Mouse (Mus musculus) B cell, adult 2 months (primary cell): Measurements from ENCODE around the gene Atp6v1b1.

Experiments used
- DNase-seq, 2 experiments: peaks; one replicate each; pipeline ENCODE4 v3.0.0; 2022

Gene Atp6v1b1

DNA sequence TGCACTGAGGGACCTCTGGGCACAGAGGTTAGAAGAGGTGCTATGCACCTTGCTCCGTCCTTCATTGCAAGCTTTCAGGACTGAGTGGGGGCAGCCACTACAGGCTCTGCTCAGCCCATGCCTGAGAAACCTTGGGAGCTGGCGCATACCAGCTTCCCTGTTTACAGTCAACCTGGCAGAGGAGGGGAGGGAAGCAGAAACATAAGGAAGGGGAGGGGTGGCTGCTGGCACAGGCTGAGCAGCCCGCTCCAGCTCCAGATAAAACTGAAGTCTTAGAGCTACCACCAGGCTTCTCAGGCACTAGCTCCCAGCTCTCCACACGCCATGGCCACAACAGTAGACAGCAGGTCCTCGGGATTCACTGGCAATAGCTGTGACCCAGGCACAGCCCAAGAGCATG lies at the start of gene Atp6v1b1:
Atp6v1b1 (plus strand) TSS at position 230 of the 400 bp plus-strand sequence.
- no peak for DNase-seq

DNA sequence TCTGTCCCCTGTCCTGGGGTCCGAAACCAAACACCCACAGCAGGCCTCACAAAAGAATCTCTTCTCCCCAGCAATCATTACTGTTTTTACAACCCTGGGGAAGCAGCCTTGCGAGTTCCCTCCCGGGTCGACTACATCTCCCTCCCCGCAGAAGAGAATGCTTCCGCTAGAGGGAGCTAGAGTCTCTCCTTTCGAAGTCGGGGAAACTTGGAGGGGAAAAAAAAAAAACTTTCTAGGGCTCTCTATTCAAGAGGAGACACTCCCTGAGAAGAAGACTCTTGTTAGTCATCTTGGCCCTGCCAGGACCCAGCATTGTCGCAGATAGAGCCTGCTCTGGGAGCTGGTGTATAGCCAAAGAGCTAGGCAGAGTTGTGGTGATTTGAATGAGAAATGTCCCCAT lies 49.0 kb upstream of the Atp6v1b1 start:
- peak; percentile 60 to 61 for DNase-seq

DNA sequence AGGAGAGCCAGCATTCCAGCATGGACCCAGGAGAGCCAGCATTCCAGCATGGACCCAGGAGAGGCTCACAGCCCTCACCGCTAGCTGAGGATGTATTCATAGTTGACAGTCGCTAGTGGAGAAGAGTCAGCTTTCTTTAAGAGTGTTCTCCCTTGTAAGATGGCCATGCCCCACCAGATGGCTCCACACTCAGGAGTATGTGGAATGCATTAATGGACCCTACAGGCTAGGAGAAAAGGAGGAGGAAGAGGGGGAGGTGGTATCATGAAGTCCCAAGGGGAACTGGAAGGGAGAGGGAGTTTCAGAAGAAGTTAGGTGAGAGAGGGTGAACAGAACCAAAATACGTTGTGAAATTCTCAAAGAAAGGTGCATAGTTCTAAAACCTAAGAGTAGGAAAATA lies 47.1 kb upstream of the Atp6v1b1 start:
- DNase-seq: no peak

DNA sequence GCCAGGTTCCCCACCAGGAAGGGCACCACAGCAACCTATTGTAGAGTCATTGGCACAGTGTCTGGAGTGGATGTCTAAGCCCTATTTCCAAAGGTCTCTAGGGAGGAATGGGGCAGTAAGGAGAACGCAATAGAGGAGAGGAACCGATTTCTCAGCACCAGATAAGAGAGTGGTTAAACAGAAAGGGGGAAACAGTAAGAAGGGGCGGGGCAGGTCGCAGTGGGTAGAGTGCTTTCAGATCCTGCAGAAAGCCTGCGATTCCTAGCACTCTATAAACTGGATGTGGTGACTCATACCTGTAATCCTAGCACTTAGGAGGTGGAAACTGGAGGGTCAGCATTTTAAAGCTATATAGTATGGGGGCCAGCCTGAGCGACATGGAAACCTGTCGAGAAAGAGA lies 46.1 kb upstream of the Atp6v1b1 start:
- DNase-seq: no peak

- DNase-seq: no peak
Measured at GRCm38 (mm10) chr6:83697932-83698331, 44.9 kb upstream of the Atp6v1b1 start.

DNA sequence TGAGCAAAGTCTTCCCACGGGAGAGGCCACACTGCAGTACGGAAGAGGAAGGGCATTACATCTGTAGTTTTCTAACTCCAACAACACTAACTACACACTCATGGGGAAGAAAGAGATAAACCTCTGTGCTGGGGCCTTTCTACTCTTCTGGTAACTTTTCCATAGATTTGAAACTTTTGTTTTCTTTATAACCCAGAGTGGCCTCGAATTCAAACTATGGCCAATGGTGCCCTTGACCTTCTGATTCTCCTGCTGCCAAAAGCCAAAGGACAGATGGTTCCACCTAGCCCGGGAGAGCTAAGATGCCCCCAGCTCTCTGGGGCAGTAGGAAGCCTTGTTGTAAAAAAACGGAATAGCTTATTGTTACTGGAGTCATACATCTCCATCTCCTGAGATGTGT lies 42.8 kb upstream of the Atp6v1b1 start:
- DNase-seq: no peak

DNA sequence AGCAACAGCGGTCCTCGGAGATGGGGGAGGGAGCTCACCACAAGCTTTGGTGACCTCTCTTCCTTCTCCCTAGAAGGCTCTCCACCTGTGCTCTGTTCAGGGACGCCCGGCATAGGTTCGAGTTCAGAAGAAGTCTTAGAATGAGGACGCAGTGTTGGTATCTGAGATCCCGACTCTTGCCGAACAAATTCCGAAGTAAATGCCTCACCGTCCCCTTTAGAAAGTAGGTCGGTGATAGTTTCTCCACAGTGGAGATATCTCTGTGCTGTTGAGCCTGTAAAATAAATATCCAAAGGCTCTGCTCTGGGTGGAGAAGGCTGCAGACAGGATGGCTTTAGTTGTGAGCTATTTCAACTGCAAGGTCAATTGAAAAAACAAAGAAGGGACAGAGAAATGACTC lies 41.8 kb upstream of the Atp6v1b1 start:
- DNase-seq: no peak

DNA sequence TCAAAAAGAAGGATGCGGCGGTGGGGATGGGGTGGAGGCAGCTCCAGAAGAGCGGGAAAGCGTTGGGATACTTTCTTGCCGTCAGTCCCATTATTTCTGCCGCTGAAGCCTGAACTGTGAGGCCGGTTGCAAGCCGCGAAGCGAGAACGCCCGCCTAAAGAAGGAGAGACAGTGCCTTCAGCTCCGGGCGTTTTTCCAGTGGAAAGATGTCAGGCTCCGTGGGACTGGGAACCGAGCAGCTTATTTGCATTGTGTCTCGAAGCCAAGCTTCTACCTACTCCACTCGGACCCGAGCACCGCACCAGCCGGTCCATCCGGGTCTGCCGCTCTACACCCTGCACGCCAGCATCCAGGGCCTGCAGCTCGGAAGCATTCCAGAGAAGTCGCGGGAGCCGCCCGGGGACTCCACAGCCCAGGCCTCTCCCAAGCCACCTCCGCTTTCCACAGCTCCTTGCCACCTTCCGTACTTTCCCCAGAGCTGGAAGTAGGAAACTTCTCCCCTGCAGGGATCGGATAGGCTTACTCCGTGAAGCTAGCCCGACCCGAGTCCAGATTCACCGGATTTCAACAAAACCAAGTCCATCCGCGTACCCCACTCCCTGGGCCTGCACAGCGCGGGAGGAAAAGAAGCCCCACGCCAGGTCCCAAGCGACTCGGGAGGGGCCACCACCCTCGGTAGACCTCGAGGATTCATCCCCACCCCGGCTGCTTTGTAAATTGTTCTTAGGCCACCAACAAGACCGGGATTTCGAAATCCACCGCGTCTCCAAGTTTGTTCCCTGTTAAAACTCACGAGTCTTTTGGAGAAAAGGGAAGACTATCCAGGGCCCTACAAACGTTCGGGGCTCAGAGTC lies 40.4 kb upstream of the Atp6v1b1 start:
- no peak for DNase-seq

- DNase-seq: no peak
Measured at GRCm38 (mm10) chr6:83703000-83703721, 39.6 kb upstream of the Atp6v1b1 start.

DNA sequence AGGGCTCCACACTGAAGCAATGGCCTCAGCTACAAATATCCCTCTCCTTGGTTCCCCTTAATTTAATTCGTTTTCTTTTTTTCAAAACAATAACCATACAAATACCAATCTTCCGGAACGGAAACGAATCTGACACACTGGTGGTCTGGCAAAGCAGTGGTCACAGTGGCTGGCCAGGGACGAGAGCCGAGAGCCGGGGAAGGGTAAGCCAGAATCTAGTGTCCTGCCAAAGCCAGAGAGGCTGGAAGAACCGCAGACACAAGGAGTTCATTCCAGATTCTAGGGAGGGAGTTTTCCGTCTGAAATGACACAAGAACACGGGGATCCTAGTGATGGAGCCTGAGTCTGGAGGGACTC lies 39.1 kb upstream of the Atp6v1b1 start:
- DNase-seq: no peak

GRCm38 (mm10) chr6:83704294-83704693 lies 38.5 kb upstream of the Atp6v1b1 start:
- DNase-seq: peak in 1 of 2 experiments; percentile 4

DNA sequence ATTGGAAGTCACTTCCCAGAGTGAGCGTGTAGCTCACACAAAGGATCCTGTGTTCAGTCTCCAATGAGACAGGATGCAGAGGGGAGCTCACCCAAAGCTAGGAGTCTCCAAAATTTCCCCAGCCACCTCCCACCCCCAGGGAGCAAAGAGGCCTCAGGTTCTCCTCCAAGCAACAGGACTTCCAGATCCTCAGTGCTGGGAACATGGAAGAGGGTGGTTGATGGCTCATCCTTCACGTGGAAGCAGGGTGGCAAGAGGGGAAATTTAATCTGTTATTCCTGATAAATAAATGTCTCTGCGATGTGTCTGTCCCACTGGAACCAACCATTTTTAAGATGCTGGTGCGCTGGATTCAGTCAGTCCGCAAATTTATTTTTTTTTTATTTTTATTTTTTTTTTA lies 38.1 kb upstream of the Atp6v1b1 start:
- DNase-seq: no peak

DNA sequence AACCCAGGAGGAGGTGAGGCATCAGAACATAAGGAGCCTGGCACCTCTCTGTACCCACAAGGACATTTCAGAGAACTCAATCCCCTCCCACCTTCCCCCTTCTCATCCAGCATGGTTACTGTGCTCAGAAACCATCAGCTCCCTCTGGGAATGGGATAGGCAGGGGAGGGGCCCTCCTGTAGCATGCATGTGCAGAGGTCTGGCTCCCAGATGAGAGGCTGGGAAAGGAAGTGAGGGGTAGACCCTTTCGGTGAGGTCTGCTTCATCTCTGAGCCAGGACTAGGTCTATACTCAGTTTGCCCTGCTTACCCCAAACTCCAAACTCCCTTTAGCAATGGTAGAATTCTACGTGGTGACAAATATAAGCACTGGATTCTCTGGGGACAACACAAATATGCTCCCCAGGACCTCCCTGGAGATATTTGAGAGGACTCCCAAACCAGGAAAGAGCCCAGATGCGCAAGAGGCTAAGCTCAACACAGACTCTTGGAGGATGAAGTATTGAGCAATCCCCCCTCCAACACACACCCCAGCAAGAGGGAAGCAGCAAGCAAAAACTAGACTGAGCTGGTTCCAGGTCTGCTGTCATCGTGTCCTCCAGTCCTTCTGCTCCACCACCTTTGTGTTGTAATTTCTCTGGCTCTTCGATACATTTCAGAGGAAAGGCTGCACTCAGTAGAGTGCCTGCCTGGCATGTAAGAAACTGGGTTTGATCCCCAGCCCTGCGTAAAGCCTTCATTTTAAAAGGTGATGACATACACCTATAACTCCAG lies 34.9 kb upstream of the Atp6v1b1 start:
- DNase-seq: peak in 1 of 2 experiments; percentile 4

DNA sequence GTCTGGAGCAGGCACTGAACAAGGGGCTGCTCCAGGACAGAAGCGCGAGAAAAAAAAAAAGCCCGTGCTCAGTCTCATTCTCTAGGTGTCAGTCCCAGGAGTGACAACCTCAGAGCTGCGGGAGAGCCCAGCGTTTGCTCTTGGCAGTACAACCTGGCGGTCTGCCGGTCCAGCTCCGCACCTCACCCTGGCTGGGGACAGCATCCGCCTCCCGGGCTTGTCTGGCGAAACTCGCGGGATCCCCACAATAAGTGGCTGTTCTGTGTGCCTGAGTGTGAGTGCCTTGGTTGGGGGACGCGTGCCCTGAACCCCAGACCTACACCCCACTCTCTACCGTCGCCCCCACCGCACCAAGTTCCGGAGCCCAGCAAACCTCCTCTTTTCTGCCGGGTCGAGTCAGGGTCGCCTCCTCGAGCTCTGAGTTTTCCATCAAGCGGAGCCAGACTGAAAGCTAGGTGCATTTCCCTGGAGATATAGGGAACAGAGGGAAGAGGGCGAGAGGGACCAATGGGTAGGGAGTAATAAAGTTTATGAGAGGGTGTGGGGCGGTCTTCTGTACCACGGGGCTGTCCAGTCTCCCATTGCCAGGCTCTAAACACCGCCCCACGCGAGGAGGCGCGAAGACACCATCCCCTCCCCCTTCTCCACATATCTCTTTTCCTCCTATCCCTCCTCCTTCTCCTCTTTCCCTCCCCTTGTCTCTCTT lies 32.3 kb upstream of the Atp6v1b1 start:
- DNase-seq: peak in 1 of 2 experiments; percentile 17

- peak; percentile 48 to 49 for DNase-seq
Measured at GRCm38 (mm10) chr6:83711067-83711675, 31.6 kb upstream of the Atp6v1b1 start, which contains the start of gene Vax2. Vax2 (plus strand) TSS chr6:83711264.

- peak in 1 of 2 experiments; percentile 13 for DNase-seq
Measured at GRCm38 (mm10) chr6:83711725-83712475, 30.9 kb upstream of the Atp6v1b1 start.

DNA sequence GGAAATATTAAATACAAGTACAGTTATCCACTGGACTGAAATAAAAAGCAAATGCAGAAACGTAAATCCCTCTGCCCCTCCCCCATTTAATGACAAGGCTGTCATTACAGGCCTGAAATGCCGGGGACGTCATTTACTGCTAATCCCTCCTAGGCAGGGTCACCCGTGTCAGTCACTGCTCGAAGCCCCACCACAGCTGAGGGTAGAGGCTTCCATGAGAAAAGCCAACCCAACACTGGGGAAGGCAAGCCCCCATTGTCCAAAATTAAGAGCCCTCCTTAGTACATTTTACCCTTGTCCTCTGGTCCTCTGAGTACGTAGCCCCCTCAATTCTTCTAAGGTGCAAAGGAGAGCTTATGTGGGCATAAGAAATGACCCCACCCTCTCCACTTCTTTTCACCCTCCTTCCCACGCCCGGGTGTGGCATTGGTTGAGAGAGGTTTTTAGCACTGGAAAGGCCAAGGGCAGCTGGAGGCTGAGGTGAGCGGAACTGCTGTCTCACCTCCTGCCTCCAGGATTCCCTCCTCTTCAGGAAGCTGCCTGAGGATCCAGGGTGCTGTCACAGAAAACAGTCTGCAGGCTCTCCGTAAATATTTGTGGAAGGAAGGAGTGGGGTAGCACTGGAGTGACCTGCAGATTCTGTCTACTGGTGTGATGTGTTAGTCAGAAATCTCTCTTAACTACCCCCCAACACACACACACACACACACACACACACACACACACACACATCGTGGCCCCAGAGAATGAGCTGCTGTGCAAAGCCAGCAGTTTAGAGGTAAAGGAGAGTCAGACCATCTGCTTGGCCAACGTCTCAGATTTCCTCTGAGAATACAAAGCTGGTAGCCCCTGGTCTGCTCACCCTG lies 29.3 kb upstream of the Atp6v1b1 start:
- DNase-seq: peak in 1 of 2 experiments; percentile 2

DNA sequence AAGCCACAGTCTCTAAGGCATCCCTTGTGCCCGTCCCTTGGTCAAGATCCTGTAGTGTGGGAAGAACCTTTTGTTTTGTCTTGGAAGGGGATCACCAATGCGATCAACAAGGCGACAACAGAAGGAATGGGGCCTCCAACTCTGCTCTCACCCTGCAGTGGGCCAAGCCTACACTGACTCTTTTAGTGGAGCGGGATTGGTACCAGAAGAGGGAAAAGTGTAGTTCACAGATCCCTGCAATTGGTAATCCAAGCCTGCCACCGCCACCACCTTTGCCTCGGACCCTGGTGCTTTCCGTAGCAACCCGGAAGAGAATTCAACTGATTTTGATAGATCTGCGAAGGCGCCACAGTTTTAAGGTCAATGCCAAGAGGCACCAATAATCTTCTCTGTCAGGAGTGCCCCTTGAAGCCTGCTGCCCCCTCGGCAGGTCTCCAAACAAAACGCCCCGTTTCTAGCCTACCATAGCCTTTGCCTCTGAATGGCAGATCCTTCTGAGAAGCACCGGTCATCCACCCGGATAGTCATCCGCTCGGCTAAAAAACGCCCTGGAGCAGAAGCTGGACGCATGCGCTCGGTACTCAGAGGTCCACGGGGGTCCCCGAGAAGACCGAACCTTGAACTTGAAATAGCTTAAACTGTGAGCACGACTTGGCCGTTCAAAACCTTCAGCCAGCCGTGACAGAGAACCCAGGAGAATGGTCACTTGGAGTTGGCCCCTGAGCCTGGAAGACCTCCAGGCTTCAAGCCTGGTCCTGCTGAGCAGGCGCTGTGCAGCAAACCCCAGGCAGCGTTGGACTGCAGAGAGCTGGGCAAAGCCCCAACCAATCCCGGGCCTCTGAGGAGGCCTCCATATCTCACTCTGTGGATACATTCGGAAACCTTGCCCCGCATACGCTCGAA lies 28.3 kb upstream of the Atp6v1b1 start:
- peak in 1 of 2 experiments; percentile 21 for DNase-seq
